Mouse (Mus musculus) heart, postnatal 0 days (tissue): ENCODE data around the gene Lsp1. TPM values are rescaled to one million over a fixed set of nuclear protein-coding genes. Genes with fewer than 3 reads are reported as not detected.

ENCODE experiments used
- ATAC-seq: fragments of 200-750 bp; cut with Nextera tagmentation; 2 replicates; pipeline ENCODE4 v1.8.0; 2017; ENCODE audit warnings: low read depth, moderate number of reproducible peaks, moderate library complexity; ENCODE audit not compliant: insufficient read depth
- DNase-seq: peaks from one replicate; pipeline ENCODE4 v3.0.0-alpha.2; 2016; ENCODE audit warnings: low spot score
- H3K27ac ChIP-seq: fragments of 300-500 bp; sonication (generic); 2 replicates; pipeline ENCODE4 v1.5.1; 2014; ENCODE audit warnings: low read depth, mild to moderate bottlenecking
- H3K27me3 ChIP-seq: fragments of 300-500 bp; sonication (generic); 2 replicates; pipeline ENCODE4 v1.6.1; 2014; ENCODE audit warnings: low read length, mixed read lengths; ENCODE audit not compliant: control insufficient read depth, insufficient read depth
- H3K36me3 ChIP-seq: fragments of 300-500 bp; sonication (generic); replicated peaks from 2 replicates; pipeline ENCODE4 v1.6.1; 2014; ENCODE audit warnings: low read length, mixed read lengths; ENCODE audit not compliant: control insufficient read depth, insufficient read depth
- H3K4me1 ChIP-seq: fragments of 300-500 bp; sonication (generic); 2 replicates; pipeline ENCODE4 v1.6.1; 2014; ENCODE audit warnings: antibody characterized with exemption; ENCODE audit not compliant: control insufficient read depth, insufficient read depth
- H3K4me2 ChIP-seq: fragments of 300-500 bp; sonication (generic); 2 replicates; pipeline ENCODE4 v1.6.1; 2014; ENCODE audit warnings: low read depth, mild to moderate bottlenecking, low read length, moderate library complexity
- H3K4me3 ChIP-seq: fragments of 300-500 bp; sonication (generic); 2 replicates; pipeline ENCODE4 v1.5.1; 2014; ENCODE audit warnings: low read depth, low read length
- H3K9ac ChIP-seq: fragments of 300-500 bp; sonication (generic); replicated peaks from 2 replicates; pipeline ENCODE4 v1.6.1; 2014; ENCODE audit warnings: low read depth, low read length, mixed read lengths
- H3K9me3 ChIP-seq: fragments of 300-500 bp; sonication (generic); replicated peaks from 2 replicates; pipeline ENCODE4 v1.6.1; 2016; ENCODE audit warnings: low read length; ENCODE audit not compliant: control insufficient read depth
- CTCF ChIP-seq: IDR thresholded peaks from 2 replicates; pipeline ENCODE4 v1.5.1; 2016; ENCODE audit warnings: antibody characterized with exemption, control low read depth, low read depth
- EP300 ChIP-seq: IDR thresholded peaks from 2 replicates; pipeline ENCODE4 v1.6.1; 2016; ENCODE audit warnings: antibody characterized with exemption, low read depth
- WGBS: fragments of 180-500 bp; shearing (Covaris S2); extraction: QIAGEN DNeasy Blood & Tissue Kit; methylation state at CpG from one replicate; pipeline ENCODE4 v1.1.7; 2014; 5-methylcytosine and 5-hydroxymethylcytosine counted together
- polyA plus RNA-seq: library from polyadenylated mRNA; unstranded; fragments of >200 nt; fragmentation: Nextera tagmentation; extraction: Ambion mirVana; gene quantifications from 2 replicates; pipeline ENCODE4 v1.2.1, GENCODE M21; 2015
- total RNA-seq: library from RNA; depleted of rRNA; stranded (reverse); fragments of >200 nt; gene quantifications from 2 replicates; pipeline ENCODE4 v1.2.3, GENCODE M21; 2014; ENCODE audit warnings: low replicate concordance

Lsp1 gene
- total and polyA plus RNA-seq, 2 experiments from 2014 or later, result 53.1 to 84.4 TPM

DNA sequence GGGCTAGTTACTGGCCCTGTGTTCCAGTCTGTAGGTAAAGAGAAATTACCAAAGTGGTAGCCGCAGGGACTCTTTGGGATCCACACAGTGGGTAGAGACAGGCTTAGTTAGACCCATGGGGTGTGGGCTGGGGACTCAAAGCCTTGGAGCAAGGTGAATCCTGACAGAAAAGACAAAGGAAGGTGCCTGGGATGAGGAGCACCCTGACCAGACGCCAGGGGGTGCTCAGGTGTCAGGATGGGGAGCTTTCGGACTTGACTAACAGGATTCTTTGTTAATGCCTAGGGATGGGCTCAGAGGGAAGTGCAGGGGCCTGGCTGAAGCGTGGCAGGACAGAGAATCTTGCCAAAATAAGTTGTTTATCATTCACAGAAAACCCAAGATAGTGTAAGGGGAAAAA, 61.7 kb downstream of the Lsp1 start:
- TF ChIP-seq CTCF, result peak; percentile 65
- no peak for TF ChIP-seq EP300
- Histone ChIP-seq H3K27me3 (no peaks in the 10 kb centered on the region), H3K27ac (peak overlapping the region; percentile 85), H3K9ac (no peak overlapping the region), H3K4me2 (no peak overlapping the region), H3K4me1 (peaks cover 10% of the 10 kb centered on the region), H3K9me3 (no peaks in the 10 kb centered on the region), H3K4me3 (no peak overlapping the region), H3K36me3 (no peaks in the 10 kb centered on the region)
- peak; percentile 34; the same call in 1 of the 2 replicates for ATAC-seq
- DNase-seq, result peak; percentile 31
- 46% methylated on average over 4 of the region's 4 CpGs for WGBS

DNA sequence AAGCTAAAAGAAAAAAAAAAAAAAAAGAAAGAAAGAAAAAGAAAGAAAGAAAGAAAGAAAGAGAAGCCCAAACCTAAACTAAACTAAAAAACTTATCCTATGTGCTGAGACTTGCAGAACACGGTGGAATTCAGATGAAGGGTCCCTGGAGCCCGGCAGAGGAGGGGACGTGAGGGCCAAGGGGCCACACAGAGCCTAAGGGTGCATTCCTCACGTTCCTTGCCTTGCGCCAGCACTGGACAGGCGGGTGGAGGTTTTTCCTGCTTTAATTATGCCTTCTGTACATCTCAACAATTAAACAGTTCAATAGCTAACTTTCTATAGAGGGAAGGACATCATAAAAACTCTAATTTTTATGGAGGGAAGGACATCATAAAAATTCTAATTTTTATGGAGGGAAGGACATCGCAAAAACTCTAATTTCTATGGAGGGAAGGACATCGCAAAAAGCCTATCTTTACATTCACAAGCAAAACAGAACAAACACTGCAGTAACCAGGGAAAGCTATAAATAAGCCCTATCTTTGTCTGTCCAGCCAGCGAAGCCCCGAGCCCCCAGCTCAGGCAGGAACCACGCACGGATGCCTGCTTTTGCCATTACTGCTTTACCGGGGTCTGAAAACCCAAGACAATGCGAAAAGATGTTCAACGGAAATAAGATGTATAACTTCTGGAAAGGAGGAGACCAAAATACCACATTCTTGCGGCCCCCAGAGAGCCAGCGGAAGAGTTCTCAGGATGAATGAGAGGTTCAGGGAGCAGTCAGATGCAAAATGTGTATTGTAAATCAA, 62.8 kb downstream of the Lsp1 start:
- TF ChIP-seq EP300 (no peak; the same call in 1 of the 2 replicates), CTCF (no peak)
- Histone ChIP-seq H3K9me3 (no peaks in the 10 kb centered on the region), H3K4me2 (peak overlapping the region; percentile 37; the same call in 1 of the 2 replicates), H3K36me3 (no peaks in the 10 kb centered on the region), H3K4me1 (peaks cover 10% of the 10 kb centered on the region), H3K4me3 (no peak overlapping the region), H3K9ac (no peak overlapping the region), H3K27me3 (no peaks in the 10 kb centered on the region), H3K27ac (peak overlapping the region; percentile 85)
- WGBS, result 14% methylated on average over 17 of the region's 17 CpGs
- DNase-seq, result peak; percentile 32
- no peak for ATAC-seq

DNA sequence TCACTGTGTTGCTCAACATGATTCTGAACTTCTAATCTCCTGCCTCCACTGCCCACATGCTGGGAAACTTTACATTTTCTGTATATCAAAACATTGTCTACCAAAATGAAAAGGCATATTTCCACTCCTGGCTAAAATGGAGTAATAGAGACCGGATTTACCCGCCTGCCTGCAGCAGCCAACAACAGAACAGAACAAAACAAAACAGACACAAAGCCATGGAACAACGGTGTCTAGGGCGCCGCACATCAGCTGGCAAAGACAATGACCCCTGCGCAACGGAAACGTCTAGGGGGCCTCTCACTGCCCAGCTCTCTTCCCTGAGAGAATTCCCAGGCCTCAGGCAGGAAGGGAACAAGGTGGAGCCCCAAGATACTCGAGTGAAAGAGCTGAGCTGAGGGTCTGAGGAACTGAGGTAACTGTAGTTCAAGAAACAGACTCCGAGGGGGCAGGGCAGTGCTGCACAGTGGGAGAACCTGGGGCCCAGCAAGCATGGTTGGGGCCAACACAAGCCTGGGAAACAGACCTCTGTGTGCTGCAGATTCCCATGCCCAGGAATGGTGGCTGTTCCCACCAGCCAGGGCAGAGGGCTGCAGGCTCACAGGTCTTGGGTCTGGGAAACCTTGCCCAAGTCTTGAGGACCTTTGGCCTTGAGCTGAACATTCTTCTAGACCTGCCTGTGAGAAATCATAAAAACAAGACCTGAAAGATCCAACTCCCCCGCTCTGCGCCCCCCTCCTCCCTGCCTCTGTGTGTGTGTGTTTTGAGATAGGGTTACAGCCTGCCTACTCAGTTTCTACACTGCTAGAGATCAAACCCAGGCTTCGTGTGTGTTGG, 65.0 kb downstream of the Lsp1 start:
- peak; percentile 76 for ATAC-seq
- WGBS, result 45% methylated on average over 13 of the region's 13 CpGs
- TF ChIP-seq EP300 (peak; percentile 64; the same call in 1 of the 2 replicates), CTCF (no peak)
- DNase-seq, result peak; percentile 71
- Histone ChIP-seq H3K27me3 (no peaks in the 10 kb centered on the region), H3K36me3 (no peaks in the 10 kb centered on the region), H3K4me3 (no peak overlapping the region), H3K9ac (no peak overlapping the region), H3K4me1 (peaks cover 10% of the 10 kb centered on the region), H3K9me3 (no peaks in the 10 kb centered on the region), H3K4me2 (no peak overlapping the region), H3K27ac (peak overlapping the region; percentile 85)

DNA sequence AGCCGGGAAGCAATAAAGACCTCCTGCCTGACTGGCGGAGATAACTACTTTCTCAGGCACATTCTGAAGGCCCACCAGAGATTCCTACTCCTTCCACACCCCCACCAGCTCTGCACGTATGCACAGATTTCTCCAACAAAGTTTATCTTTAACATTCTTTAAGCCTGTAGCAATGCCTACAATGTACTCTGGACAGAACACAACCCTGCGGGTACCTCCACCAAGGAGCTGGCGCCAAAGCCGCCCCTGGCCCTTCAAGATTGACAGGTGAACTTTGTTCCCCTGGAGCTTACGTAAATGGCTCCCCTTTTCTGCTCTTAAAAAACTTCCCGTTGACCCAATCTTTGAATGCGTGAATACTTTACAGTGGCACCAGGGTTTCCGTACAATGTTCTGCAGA, 68.7 kb downstream of the Lsp1 start:
- DNase-seq, result no peak
- TF ChIP-seq EP300 (no peak), CTCF (no peak)
- H3K27me3 ChIP-seq, result no peaks in the 10 kb centered on the region
- no peak overlapping the region for H3K9ac ChIP-seq
- ATAC-seq, result no peak
- H3K27ac ChIP-seq, result no peak overlapping the region
- no peaks in the 10 kb centered on the region for H3K36me3 ChIP-seq
- H3K4me1 ChIP-seq, result peaks cover 9% of the 10 kb centered on the region
- H3K4me2 ChIP-seq, result no peak overlapping the region
- WGBS, result 53% methylated on average over 10 of the region's 10 CpGs
- H3K9me3 ChIP-seq, result no peaks in the 10 kb centered on the region
- no peak overlapping the region for H3K4me3 ChIP-seq

DNA sequence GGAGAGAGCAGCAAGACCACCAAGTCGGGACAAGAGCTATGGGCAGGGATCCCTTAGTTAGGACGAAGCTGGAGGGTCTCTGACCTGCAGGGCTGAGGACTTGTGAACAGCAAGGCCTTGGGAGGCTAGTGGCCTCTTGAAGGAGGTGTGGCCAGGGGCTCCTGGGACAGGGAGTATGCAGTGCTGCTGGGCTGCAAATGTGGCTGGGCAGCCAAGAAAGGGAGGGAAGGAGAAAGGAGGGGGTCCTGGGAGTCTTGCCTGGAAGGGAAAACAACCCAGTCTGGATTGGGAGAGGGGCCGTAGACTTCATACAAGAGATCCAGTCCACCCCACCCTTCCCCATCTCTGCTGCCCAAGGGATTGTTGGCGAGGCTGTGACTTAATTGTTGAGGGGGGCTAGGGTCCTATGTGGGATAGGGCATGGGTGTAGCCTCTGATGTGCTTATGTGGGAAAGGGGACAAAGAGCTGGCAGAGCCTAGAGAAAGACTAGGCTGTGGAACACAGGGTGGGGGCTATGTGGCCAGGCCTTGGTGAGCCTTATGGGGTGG, 71.4 kb downstream of the Lsp1 start:
- Histone ChIP-seq H3K36me3 (peaks cover 6% of the 10 kb centered on the region; the same call in 1 of the 2 replicates), H3K27ac (peak overlapping the region; percentile 95), H3K4me3 (no peak overlapping the region), H3K4me1 (peaks cover 11% of the 10 kb centered on the region), H3K9ac (peak overlapping the region; percentile 67; the same call in 1 of the 2 replicates), H3K4me2 (no peak overlapping the region), H3K9me3 (no peaks in the 10 kb centered on the region), H3K27me3 (no peaks in the 10 kb centered on the region)
- TF ChIP-seq EP300 (no peak), CTCF (no peak)
- DNase-seq (no peak), ATAC-seq (no peak)
- 75% methylated on average over 4 of the region's 4 CpGs for WGBS
